Mouse (Mus musculus) adrenal gland, postnatal 10 days (tissue): ENCODE data around the gene Akt1s1. TPM values are rescaled to one million over a fixed set of nuclear protein-coding genes. Genes with fewer than 3 reads are reported as not detected.

Source experiments
- DNase-seq: peaks from one replicate; pipeline ENCODE4 v3.0.0; 2021; ENCODE audit warnings: mixed read lengths
- long read RNA-seq, 2 experiments: library from polyadenylated mRNA; stranded (forward); transcript quantifications; one replicate each; pipeline ENCODE4 v2.0.0; 2021
- total RNA-seq, 2 experiments: library from RNA; stranded (reverse); gene quantifications; 2 replicates each; pipeline ENCODE4 v1.2.3; 2021

The Akt1s1 gene
- 100 to 1,000 TPM in 1 of 2 experiments, 10 to 100 TPM in 1; 92.4 to 109 TPM for total RNA-seq
- long read RNA-seq, experiment 1, transcript Akt1s1-204 (5 exons, 1,812 nt) = major isoform, 34 of 152 reads
- long read RNA-seq, experiment 1, transcript Akt1s1-203 (5 exons, 1,160 nt) = minor isoform, 22 of 152 reads
- long read RNA-seq, experiment 1, partial matches to known transcripts = 51 of 152 reads
- long read RNA-seq, experiment 1, other reads (novel, unspliced or antisense) = 40 of 152 reads
- long read RNA-seq, experiment 2, transcript Akt1s1-204 (5 exons, 1,812 nt) = minor isoform, 11 of 41 reads
- long read RNA-seq, experiment 2, transcript Akt1s1-203 (5 exons, 1,160 nt) = major isoform, 16 of 41 reads
- long read RNA-seq, experiment 2, partial matches to known transcripts = 8 of 41 reads
- long read RNA-seq, experiment 2, other reads (novel, unspliced or antisense) = 5 of 41 reads

GRCm38 (mm10) chr7:44848561-44849415, at the start of gene Akt1s1, which contains the start of gene Tbc1d17:
TSS of gene Akt1s1 (plus strand) at chr7:44848991.
TSS of gene Tbc1d17 (minus strand) at chr7:44849079.
- DNase-seq = peak; percentile 98

DNA sequence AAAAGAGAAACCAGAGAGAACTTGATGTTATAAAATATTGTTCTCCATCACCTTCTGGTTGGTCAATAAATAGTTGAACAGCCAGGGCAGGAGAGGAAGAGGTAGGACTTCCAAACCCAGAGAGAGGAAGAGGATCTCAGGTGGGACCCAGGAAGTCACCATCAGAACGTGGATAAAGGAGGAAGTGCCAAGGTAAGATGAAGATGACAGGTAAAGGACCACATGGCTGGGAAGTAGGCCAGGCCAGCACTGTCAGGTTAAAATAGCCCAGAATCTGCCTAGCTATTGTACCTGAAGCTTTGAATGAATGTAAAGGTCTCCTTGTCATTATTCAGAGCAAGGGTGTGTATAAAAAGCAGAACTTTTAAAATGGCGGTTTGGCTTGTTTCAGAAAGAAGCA, 39.9 kb upstream of the Akt1s1 start:
- DNase-seq = no peak

DNA sequence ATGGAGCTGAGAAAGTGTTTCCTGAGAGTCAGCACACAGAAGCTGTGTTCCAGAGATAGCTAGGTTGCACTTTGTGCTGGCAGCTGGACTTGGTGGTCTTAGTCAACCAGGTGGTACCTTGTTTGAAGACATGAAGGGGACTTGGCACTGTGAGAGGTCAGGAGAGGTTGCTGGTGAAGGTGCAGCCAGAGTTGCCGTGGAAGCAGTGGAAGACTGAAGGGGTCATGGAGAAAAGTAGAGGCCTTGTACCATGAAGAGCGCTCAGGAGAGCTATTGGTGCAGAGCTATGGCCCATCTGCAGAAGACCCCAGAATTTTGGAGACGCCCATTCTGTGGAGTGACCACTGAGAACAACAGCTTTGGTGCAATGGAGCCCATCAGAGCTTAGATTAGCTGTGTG, 39.3 kb upstream of the Akt1s1 start:
- no peak for DNase-seq

GRCm38 (mm10) chr7:44810365-44810764, 38.4 kb upstream of the Akt1s1 start:
- DNase-seq = no peak

- DNase-seq = no peak
These were observed 37.8 kb upstream of the Akt1s1 start for GRCm38 (mm10) chr7:44810819-44811557.

- no peak for DNase-seq
These were observed 36.0 kb upstream of the Akt1s1 start for GRCm38 (mm10) chr7:44812651-44813325.

DNA sequence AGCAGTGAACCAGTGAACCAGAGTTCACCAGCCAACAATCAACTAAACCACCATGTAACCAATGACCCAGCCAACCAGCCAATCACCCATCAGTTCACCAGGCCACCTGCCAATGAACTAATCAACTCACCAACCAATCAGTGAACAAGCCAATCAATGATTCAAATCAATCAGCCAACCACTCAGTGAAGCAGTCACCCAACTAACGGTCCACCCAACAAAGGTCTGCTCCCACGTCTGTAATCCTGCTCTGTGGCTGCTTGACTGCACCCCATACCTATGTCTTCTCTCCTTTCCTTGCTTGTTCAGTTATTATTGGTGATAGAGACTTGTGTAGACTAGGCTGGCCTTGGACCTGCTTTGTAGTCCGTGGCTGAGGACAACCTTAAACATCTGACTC, 34.8 kb upstream of the Akt1s1 start:
- no peak for DNase-seq

DNA sequence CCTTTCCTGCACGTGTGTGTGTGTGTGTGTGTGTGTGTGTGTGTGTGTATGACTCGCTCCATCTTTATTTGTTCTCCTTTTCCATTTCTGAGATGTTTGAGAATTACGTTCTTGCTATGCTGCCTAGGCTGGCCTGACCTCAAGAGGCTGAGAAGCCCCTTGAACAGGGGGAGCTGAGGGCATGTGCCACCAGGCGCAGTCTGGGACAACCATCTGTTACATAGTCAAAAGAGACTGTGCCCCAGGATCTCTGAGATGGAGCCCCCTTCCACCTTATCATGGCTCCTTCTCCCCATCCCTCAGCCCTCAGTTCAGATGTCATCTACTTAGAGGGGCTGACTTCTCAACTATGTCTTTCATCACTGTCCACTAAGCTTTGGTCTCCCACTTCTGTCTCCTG, 34.4 kb upstream of the Akt1s1 start:
- DNase-seq = no peak

DNA sequence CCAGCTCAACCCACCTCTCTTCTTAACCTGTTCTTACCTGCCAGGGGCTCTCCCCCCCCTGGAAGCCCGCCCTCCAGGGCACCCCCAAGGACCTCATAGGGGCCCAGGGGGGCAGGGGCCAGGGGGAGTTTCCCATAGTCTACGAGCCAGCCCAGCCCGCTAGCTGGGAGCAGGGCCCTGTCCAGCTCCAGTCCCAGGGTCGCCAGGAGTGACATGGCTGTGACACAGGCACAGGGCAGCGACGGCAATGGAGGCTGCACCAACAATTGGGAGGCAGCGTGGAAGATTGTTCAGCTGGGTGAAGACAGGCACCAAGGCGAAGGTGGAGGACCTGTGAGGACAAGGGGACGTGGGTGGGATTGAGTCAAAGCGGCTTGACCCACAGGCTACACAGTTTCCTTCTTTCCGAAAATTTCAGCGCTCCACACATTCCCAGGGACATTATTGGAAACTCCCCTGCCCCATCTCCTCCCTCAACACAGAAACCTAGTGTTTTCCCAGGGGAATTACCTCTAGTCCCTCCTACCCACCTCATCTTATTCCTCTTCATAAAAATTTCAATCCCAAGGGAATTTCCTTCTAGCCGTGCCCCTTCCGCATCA, 33.7 kb upstream of the Akt1s1 start:
- no peak for DNase-seq

DNA sequence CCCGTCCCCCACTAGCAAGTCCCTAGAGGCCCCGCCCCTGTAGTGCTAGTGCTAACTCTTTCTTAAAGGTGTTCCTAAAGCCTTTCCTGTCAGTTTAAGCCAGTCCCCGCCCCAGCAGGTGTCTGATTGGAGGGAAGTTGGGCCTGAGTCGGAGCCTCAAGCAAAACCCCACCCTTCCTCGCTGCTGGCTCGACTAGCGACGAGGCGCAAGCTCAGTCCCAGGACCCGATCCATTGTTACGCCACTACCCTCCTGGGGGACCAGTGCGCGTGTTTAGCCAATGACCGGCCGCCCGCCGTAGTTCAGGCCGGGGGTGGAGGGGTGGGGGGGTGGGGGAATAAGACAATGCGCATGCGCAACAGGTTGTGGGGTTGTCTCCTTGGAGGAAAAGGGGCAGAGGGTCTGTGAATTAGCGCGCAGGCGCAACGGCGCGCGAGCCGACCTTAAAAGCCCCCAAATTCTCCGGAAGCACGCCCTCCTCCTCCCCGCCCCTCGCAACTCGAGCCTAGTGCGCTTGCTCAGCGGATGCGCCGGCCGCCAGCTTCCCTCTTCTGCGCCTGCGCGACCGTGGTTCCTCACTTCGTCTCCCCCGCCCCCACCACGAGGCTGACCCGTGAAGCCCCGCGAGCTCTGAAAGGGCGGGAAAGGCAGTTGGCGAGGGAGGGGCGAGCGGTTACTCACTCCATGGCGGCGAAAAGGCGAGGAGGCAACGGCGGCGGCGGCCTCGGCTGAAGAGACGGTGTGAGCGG, 32.9 kb upstream of the Akt1s1 start, which contains the start of the genes Nup62 and Il4i1:
TSS of gene Nup62 (plus strand) at position 368 of the 749 bp plus-strand sequence.
TSS of gene Il4i1 (plus strand) at position 667 of the 749 bp plus-strand sequence.
- peak; percentile 99 for DNase-seq

- DNase-seq = peak; percentile 83
These were observed 32.2 kb upstream of the Akt1s1 start, which contains the start of gene Atf5 for GRCm38 (mm10) chr7:44816470-44817021. TSS of gene Atf5 (minus strand) at chr7:44816658.

GRCm38 (mm10) chr7:44817441-44817840, 31.4 kb upstream of the Akt1s1 start:
- peak; percentile 2 for DNase-seq

- DNase-seq = peak; percentile 5
These were observed 30.6 kb upstream of the Akt1s1 start for GRCm38 (mm10) chr7:44818164-44818563.

- peak; percentile 83 for DNase-seq
These were observed 30.0 kb upstream of the Akt1s1 start for GRCm38 (mm10) chr7:44818751-44819235.

DNA sequence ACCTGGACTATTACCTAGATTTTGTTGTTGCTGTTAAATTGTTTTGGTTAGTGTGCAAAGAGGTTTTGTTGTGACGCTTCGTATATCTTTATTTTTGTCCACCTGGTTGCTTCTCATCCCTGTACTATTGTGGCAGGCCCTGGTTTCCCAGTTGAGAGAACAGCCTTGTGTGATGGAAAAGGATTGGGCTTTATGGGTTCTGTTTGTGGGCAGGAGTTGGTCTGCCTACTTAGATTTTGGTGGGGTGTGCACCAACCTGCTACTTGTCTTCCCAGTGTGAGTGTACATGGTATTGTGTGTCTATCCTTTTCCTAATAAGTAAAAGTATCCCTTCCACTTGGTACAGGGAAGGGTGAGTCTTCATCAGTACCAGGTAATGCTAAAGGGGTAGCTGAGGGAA, 29.4 kb upstream of the Akt1s1 start:
- peak; percentile 7 for DNase-seq

DNA sequence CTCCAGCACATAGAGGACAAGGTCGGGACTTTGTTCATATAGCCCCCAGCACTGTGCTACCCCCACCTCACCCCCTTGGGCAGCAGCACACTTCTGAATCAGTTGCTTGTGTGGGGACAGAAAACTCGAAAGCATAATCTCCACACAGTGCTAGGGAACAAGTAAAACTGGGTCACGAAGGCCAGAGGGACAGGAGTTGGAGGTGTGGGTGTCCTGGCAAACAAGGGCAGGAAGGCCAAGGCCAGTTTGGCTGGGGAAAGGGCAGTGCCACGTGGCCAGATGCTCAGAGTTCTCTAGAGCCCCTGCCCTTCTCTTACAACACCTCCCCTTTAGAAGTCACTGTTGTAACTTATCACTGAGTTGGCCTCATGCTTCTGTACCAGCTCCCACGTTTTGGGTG, 28.9 kb upstream of the Akt1s1 start:
- peak; percentile 64 for DNase-seq

DNA sequence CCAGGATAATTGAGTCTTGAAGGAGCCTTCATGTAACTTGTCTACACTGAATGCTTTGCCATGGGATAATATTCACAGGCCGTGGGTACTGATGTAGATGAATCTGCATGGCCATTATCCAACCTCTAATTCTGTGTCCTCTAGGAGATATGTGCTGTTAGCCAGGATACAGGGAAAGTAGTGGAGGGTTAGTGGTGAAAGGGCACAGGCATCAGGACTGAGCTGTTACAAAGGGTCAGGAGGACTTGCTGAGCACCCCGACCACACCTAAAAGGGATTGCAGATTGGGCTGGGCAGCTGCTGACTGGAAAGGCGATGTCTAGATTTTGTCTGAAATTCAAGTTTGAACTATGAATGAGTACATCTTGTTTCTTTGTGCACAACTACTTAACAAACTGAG, 28.3 kb upstream of the Akt1s1 start:
- DNase-seq = peak; percentile 1

DNA sequence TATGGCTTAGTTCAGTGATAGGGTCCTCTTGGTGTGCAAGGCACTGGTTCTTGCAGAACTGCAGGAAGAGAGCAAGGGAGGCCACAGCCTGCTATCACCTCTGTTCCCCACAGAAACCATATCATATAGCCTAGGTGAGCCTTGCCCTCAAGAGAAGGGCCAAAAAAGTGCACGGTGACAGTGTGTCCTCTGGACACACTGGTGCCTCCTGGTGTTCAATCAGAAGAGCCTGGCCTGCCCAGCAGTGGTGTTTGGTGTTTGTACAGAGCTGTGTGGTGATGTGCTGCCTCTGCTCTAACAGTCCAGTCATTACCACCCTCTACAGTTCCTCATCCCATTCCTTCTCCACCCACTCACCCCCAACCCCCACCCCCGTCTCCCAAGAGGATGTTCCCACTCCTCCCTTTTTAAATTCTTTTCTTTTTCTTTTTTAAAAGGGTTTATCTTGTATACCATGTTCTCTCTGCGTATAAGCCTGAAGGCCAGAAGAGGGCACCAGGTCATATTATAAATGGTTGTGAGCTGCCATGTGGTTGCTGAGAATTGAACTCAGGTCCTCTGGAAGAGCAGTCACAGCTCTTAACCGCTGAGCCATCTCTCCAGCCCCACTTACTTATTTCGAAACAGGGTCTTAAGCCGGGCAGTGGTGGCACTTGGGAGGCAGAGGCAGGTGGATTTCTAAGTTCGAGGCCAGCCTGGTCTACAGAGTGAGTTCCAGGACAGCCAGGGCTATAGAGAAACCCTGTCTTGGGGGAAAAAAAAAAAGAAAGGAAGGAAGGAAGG, 26.9 kb upstream of the Akt1s1 start:
- peak; percentile 12 for DNase-seq

DNA sequence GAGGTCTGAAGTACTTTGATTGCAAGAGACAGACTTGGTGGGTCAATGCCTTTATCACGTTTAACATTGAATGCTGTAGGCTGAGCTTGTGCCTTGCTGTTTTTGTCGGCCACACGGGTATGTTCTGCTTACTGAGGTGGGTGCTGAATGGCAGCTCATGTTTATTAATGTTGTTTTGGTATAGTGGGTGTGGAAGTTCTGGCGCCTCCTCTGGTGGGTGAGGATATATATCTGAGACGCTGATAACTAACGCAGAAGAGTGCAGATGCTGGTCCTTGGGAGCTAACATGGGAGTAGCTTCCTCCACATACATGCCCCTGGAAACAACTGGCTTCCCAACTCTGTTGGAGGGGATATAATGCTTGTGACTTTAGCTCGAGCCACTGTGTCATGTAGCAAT, 25.4 kb upstream of the Akt1s1 start:
- peak; percentile 3 for DNase-seq
